Mouse (Mus musculus): Measurements from ENCODE around the gene Tapbp.
A peak's percentile ranks its signal among the peaks of the same experiment; 100 is the strongest.
"Not testable (repeated sequence)": the region's sequence is repeated elsewhere in the genome, so short reads cannot be mapped to it uniquely, and the experiment has no call there.

Tapbp gene

DNA sequence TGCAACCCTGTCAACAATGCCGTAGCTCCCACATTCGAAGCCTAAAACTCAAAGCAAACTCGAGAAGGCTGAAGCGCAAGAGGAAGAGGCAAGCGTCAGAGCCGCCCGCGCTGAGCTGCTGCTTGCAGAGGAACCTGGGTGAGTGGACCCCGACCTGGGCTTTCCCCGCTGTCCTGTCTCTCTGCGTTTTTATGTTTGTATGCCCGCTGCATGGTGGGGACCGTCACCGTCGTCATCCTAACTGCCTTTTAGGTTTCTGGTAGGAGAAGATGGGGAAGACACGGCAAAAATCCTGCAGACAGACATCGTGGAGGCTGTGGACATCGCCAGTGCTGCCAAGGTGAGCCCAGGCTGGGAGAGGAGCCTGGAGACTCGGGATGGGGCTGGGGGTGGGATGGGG, 25.7 kb downstream of the Tapbp start:
- DNase-seq (ENCODE audit: low read depth in 1 of 2, low spot score in 2 of 2) = no peak

DNA sequence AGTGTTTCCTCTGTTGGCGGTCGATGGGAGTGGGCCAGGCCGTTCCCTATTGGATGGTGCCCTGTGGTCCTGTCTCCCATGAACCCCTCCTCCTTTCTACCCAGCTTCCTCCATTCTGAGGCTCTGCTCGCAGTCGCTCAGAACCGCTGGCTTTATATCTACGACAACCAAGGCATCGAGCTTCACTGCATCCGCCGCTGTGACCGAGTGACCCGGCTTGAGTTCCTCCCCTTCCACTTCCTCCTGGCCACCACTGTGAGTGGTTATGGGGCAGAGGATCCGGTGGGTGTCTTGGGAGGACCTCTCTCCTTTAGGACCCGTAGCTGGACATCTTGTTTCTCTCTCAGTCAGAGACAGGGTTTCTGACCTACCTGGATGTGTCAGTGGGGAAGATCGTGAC, 27.8 kb downstream of the Tapbp start:
- no peak for DNase-seq (ENCODE audit: low read depth in 1 of 2, low spot score in 2 of 2)

DNA sequence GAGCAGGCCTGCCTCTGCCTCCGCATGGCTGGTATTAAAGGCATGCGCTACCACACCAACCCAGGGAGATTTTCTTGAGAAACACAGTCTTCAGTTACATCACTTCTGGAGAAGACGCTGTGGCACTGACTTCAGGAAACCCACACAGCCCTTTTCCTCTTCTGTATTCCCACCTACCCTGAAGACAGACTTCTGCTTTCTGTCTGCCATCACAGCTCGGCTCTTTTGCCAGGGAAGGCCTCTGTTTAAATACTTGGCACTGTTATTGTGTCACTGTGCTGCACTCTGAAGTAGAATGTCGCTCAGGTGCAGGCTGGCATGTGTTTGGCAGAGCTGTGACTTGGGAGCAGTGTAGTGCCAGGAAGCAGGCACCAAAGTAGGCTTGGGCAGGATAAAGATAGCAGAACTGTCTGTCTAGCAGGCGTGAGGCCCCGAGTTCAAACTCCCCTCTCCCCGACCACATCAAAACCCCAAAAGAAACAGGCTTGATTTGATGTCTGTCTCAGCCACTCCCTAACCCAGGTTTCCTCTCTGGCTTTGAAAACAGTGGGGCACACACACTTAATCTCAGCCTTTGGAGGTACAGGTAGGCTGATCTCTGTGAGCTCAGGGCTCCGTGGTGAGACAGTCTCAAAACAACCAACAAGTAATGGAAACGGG, 31.9 kb downstream of the Tapbp start:
- DNase-seq (ENCODE audit: low read depth in 1 of 2, low spot score in 2 of 2) = no peak

DNA sequence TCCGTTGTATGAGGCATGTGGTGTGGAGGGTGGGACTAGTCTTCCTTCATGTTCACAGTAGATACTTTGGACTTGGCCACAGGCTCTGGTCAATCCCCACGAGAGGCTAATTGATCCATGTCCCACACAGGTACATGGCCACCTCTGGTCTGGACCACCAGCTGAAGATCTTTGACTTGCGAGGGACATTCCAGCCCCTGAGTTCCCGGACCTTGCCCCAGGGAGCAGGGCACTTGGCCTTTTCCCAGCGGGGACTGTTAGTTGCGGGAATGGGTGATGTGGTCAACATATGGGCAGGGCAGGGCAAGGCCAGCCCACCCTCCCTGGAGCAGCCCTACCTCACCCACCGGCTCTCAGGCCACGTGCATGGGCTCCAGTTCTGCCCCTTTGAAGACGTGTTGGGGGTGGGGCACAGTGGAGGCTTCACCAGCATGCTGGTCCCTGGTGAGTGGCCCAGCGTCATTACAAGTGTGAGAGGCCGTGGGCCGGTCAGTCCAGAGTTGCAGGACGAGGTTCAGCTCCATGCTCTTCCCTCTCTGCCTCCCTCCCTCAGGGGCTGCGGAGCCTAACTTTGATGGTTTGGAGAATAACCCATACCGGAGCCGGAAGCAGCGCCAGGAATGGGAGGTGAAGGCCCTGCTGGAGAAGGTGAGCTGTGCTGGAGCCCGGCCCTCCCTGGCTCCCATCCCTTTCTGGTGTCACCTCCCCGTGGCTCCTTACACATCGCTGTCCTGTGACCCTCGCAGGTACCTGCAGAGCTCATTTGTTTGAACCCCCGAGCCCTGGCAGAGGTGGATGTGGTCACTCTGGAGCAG, 32.6 kb downstream of the Tapbp start:
- DNase-seq (ENCODE audit: low read depth in 1 of 2, low spot score in 2 of 2) = no peak

DNA sequence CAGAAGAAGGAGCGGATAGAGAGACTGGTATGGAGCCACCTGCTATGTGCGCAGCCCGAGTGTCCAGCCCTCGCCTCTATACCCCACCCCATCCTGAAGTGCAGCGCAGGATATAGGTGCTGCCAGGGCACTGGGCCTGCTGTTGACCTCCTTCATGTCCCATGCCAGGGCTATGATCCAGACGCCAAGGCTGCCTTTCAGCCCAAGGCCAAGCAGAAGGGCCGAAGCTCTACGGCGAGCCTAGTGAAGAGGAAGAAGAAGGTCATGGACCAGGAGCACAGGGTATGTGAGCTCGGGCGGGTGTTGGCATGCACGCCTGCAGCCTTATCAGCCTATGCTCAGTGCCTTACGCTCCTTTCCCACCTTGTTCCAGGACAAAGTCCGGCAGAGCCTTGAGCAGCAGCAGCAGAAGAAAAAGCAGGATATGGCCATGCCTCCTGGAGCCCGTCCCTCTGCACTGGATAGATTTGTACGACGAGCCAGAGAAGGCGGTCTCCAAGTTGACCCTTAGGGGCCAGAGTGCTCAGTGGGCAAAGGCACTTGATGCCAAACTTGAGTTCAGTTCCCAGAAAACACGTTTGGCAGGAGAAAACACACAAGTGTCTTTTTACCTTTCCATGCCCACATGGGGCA, 33.3 kb downstream of the Tapbp start:
- DNase-seq (ENCODE audit: low read depth in 1 of 2, low spot score in 2 of 2) = no peak

DNA sequence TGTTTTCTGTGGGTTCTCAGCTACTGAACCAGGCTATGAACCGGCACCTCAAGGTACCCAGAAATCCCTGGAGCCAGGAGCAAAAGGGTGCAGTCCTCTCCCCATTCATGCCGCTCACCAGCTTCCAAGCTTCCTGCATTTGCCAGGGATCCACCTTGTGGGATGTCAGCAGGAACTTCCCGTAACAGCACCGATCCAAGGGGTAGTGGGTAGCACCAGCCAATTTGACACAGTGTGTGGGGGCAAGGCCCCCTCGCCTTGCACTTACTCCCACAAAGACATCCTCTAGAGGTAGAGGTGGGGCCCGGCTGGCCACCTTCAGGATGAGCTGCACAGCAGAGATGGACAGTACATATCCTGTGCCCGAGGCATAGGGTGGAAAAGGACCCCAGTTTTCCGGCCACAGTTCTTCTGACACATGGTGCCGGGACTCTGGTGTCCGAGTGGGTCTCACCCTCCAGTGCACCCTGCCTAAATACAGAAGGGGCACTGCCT, 34.5 kb downstream of the Tapbp start:
- no peak for DNase-seq (ENCODE audit: low read depth in 1 of 2, low spot score in 2 of 2)

DNA sequence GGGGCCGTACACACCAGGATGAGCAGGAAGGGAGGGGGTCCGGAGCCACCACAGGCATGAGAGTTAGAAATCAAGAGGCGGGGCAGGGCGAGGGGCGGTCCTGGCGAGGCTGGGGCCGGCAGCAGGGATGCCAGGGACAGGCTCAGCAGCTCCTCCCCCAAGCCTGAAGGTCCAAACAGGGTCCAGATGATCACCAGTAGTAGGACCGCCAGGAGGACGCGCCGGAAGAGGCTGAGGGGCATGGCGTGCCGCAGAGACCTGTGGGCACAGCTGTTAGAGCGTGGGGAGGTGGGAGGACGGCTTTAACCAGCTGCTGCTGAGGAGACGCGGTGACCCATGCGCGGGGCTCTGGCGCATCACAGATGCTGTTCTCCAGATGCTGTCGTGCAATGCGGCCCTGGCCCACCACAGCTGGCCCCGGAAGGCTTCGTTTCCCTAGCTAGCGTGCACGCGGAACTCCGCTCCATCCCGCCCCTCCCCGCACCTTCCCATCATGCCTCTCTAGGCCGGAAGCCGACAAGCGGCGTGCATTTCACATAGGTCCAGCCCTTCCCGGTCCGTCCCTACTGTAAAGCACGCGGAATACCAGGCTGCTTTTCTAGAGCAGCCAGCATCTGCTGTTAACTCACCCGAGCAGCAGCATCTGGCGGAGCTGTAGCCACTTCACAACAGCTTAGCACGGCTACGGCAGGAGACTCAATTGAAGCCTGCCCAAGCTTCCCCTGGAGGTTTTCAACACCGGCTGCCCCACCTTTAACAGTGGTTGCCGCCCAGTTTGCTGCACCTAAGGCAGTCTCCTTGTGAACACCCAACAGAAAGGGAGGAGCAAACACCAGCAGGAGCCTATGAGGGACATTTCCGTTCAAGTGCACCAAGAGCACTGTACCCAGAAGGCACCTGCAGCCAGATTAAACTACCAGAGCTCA, 35.6 kb downstream of the Tapbp start, which contains the start of gene B3galt4:
Gene B3galt4, minus strand, starts transcription at position 468 of the 926 bp plus-strand sequence.
- peak in 1 of 2 experiments; percentile 33 for DNase-seq (ENCODE audit: low read depth in 1 of 2, low spot score in 2 of 2)

DNA sequence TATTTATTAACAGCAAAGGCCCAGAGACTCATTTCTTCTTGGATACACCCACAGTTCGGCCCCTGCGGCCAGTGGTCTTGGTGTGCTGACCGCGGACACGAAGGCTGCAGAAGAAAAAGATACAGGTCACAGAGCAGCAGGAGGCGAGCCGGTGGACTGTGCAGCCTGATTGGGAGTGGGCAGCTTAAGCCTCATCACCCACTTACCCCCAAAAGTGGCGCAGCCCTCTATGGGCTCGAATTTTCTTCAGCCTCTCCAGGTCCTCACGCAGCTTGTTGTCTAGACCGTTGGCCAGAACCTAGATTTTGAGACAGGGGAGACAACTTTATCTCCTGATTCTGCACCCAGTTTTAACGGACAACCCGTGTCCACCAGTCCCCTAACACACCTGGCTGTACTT, 36.3 kb downstream of the Tapbp start:
- DNase-seq (ENCODE audit: low read depth in 1 of 2, low spot score in 2 of 2) = not testable (repeated sequence)

DNA sequence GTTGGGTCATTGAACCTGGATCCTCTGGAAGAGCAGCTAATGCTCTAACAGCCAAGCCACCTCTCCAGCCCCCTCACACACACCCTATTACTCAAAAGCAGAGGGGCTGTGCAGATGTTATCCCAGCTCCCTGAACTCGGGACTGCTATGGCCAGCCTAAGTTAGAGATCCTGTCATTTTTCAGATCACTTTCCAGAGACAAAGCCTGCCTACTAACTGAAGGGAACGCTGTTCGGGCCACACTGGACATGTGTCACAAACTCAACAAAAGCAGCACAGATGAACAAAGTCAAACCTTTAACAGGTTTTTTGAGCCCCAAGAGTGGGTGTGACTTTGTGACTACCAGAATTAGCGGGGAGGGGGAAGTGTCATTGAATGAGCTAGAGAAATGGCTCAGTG, 37.2 kb downstream of the Tapbp start:
- DNase-seq (ENCODE audit: low read depth in 1 of 2, low spot score in 2 of 2) = no peak

DNA sequence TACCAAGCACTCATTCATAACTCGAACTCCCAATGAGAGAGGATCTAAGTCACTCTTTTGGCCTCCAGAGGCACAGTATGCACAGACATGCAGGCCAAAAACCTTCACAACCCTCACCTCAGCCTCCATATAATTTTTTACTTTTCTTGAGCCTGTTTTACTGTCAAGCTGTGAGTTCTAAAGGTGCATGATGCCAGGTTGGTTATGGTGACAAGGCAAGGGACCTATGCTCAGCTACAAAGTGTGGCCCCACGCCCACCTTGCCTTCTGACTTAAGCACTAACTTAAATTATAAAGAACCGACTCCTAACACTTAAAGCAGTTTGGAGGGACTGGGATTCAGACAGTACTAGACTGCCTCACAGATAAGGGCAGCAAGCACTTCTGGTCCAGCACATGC, 37.6 kb downstream of the Tapbp start:
- DNase-seq (ENCODE audit: low read depth in 1 of 2, low spot score in 2 of 2) = no peak

DNA sequence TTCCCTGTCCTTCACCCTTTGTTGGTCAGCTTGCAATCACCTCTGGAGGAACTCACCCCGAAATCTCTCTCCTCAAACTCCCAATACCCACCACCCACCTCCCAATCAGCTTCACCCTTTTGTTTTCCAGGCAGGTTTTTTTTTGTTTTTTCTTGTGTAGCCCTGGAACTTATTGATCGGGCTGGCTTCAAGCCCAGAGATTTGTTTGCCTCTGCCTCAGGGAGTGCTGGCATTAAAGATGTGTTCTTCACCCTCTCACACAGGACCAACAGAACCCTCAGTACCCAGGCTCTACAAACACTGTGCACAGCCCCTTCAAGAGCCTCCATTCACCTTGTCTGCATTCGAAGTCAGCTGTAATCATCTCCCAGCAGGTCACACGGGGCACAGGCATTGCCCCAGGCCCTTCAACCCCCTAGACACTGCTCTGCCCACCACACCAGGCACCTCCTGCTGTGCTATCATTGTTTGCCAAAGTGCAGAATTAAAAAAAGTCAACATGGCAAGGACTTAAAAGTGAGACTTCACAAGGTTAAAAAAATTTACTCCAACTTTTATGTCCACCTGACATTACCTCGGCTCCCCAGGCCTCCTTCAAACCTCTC, 38.4 kb downstream of the Tapbp start:
- no peak for DNase-seq (ENCODE audit: low read depth in 1 of 2, low spot score in 2 of 2)

DNA sequence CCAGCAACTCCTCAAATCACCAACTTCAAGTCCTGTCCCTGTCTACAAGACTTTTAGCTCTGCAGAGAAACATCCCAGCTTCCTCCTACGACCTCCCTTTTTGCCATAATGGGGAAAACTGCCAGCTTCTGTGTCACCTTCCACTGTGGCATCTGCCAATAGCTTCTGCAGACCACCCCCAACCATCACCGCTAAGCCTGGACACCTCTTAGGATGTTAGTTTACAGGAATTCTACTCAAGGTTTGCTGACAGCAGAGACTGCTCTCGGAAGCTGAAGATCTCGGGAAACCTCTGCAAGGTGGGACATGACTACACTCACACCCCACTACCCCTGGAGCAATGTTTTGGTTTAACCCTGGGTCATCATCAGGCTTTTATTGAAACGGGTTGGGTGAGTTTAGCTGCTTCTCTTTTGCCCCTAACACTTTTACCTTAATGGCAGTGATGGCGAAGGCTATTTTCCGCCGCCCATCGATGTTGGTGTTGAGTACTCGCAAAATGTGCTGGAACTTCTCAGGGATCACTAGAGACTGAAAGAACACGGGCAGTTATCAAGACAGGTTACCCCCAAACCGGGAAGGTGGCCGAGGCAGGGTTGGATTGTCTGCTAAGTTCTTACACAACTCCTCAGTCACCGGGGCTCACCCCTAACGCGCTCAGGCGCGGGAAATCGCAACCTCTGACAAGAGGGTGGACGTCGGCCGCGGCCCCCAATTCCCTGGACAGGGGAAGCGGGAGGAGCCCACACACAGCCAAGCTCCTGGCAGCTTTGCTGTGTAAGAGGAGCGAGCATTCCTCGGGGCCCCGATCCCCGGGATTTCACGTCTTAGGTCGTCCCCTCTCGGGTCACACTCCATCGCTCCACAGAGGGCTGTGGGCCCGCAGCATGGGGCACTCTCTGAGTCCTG, 39.2 kb downstream of the Tapbp start:
- no peak for DNase-seq (ENCODE audit: low read depth in 1 of 2, low spot score in 2 of 2)

DNA sequence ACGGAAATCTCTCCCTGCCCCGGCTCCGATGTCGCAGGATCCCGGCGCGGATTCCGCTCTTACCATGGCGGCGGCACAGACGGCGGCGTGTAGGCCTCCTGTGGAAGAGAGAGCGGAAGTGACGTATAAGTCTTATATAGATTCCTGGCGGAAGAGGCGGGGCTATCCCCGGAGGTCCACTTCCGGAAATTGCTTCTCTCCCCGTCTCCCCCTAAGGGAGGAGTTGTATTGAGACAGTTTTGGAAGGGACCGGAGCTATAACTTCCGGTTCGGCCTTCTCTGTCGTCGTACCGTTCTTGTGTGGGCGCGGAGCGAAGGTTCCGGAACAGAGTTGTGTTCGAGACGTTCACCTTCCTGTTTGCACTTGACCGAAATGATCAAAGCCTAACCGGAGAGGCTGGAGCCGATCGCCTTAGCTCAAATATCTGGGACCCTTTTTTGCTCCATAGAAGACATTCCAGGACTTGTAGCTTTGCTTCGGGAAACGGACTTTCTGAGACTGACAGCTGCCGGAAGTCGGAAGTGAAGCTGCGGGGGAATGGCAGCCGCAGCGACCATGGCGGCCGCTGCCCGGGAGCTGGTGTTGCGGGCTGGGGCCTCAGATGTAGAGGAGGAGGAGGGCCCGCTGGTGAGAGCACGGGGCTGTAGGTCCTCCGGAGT, 40.0 kb downstream of the Tapbp start, which contains the start of the genes Vps52 and Rps18:
Gene Vps52, plus strand, starts transcription at position 258 of the 660 bp plus-strand sequence.
Gene Rps18, minus strand, starts transcription at position 447 of the 660 bp plus-strand sequence.
- peak; percentile 93 to 95 for DNase-seq (ENCODE audit: low read depth in 1 of 2, low spot score in 2 of 2)

DNA sequence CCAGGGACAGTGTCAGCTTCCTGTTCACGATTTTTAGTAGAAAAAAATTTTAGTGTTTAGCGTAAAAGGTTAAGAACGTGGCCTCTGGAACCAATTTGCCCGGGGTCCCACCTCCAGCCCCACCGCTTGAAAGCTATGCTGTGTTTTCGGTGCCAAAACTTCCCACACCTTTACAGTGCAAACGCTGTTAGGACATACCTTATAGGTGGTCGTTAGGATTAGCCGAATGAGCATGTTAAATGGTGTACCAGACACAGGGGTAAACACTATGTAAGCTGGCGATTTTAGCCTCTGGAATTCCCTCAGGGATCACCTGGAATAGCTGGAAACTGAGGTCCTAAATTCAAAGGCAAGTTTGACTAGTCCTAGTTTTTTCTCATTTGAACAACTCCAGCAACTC, 40.6 kb downstream of the Tapbp start:
- DNase-seq (ENCODE audit: low read depth in 1 of 2, low spot score in 2 of 2) = no peak

DNA sequence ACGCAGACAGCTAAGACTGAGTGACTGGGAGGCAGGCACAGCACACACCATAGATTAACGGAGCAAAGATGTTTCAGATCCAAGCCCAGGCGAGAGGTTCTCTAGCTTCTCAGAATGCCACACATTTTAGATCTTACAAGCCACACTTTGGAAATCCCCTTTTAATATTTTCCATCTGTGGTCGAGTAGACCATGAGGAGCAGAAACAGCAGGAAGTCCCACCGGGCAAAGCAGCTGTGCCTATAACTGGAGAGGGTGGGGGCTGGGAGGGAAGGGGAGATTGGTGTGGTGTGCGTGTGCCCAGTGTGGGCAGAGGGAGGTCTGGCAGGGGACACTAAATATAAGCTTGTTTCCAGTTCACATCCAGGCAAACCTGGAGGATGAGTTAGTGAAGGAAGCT, 41.8 kb downstream of the Tapbp start:
- no peak for DNase-seq (ENCODE audit: low read depth in 1 of 2, low spot score in 2 of 2)

DNA sequence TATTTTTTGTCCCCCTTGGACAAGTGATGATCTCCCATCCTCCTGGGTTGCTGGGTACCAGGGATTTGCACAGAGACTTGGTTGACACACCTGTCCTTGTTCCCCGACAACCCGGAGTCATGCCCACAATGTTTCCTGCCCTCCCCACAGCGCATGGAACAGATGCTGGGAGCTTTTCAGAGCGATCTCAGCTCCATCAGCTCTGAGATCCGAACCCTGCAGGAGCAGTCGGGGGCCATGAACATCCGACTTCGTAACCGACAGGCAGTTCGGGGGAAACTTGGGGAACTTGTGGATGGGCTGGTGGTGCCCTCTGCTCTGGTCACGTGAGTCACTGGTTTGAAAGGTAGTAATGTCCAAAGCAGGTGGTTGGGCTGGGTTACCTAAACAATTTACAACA, 42.8 kb downstream of the Tapbp start:
- DNase-seq (ENCODE audit: low read depth in 1 of 2, low spot score in 2 of 2) = no peak

DNA sequence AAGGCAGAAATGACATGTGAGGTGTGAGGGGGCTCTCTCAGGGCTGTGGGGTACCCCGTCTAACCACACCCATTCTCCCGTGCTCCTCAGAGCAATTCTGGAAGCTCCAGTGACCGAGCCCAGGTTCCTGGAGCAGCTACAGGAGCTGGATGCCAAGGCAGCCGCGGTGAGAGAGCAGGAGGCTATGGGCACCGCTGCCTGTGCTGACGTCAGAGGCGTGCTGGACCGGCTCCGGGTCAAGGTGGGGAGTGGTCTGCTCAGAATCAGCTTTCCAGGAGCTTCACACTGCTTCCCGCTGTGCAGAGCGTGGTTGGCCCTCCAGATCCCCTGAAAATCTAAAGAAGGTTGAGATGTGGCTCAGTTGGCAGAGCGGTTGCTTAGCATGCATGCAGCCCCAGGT, 43.4 kb downstream of the Tapbp start:
- DNase-seq (ENCODE audit: low read depth in 1 of 2, low spot score in 2 of 2) = no peak

DNA sequence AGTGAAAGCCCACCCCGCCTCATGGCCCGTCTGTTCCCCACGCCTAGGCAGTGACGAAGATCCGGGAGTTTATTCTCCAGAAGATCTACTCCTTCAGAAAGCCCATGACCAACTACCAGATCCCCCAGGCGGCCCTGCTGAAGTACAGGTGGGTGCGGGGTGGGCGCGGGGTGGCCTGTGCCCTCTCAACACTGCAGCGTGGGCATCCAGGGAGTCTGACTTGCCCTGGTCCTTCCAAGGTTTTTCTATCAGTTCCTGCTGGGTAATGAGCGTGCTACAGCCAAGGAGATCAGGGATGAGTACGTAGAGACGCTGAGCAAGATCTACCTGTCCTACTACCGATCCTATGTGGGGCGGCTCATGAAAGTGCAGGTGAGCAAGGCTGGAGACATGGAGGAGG, 44.2 kb downstream of the Tapbp start:
- DNase-seq (ENCODE audit: low read depth in 1 of 2, low spot score in 2 of 2) = no peak

DNA sequence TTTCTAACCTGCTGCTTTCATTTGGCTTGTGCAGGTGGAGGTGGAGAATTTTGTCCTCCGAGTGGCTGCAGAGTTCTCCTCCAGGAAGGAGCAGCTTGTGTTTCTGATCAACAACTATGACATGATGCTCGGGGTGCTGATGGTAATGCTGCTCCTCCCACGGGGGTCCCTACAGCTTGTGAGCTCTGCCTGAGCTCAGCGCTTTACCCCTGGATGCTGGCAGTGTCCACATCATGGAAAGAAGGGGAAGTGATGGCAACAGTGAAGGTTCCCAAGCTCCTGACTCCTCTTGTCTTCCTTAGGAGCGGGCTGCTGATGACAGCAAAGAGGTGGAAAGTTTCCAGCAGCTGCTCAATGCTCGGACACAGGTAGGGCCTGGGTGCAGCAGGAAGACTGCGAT, 47.2 kb downstream of the Tapbp start:
- no peak for DNase-seq (ENCODE audit: low read depth in 1 of 2, low spot score in 2 of 2)
